Mouse (Mus musculus): ENCODE data around the gene Ucma. TPM values are rescaled to one million over a fixed set of nuclear protein-coding genes. Genes with fewer than 3 reads are reported as not detected.

Gene Ucma
- polyA plus RNA-seq, 2 experiments, result 4.2 to 9.9 TPM

GRCm38 (mm10) chr2:4950986-4951385 is 24.9 kb upstream of the Ucma start:
- Histone ChIP-seq H3K27ac (replicated peaks; ENCODE audit: low read depth, low read length) (no peak overlapping the region), H3K9ac (ENCODE audit: low read depth, low read length, severe bottlenecking) (no peak overlapping the region), H3K4me2 (replicated peaks; ENCODE audit: low read depth, low read length, severe bottlenecking) (no peak overlapping the region), H3K9me3 (ENCODE audit: control insufficient read depth, low read length) (no peaks in the 10 kb centered on the region; the same call in 1 of the 2 replicates), H3K27me3 (ENCODE audit: control insufficient read depth, insufficient read depth, low read length) (no peaks in the 10 kb centered on the region), H3K4me1 (ENCODE audit: control insufficient read depth, insufficient read depth, low read length) (no peaks in the 10 kb centered on the region), H3K36me3 (ENCODE audit: control insufficient read depth, insufficient read depth, low read length) (no peaks in the 10 kb centered on the region), H3K4me3 (replicated peaks; ENCODE audit: low read length) (no peak overlapping the region)
- WGBS, result 88% methylated on average over 2 of the region's 2 CpGs
- TF ChIP-seq POLR2A (IDR thresholded peaks at IDR 0.05; ENCODE audit: borderline replicate concordance, extremely low read depth, insufficient read depth, insufficient read length), result no peak
- no peak for ATAC-seq (ENCODE audit: low FRiP score, low read depth)
- no peak for DNase-seq (ENCODE audit: low spot score)

- no peaks in the 10 kb centered on the region for H3K27me3 ChIP-seq (ENCODE audit: control insufficient read depth, insufficient read depth, low read length)
- no peak for TF ChIP-seq POLR2A (IDR thresholded peaks at IDR 0.05; ENCODE audit: borderline replicate concordance, extremely low read depth, insufficient read depth, insufficient read length)
- H3K9ac ChIP-seq (ENCODE audit: low read depth, low read length, severe bottlenecking), result no peak overlapping the region
- no peaks in the 10 kb centered on the region for H3K36me3 ChIP-seq (ENCODE audit: control insufficient read depth, insufficient read depth, low read length)
- WGBS, result 62% methylated on average over 6 of the region's 6 CpGs
- no peak overlapping the region for H3K27ac ChIP-seq (replicated peaks; ENCODE audit: low read depth, low read length)
- H3K9me3 ChIP-seq (ENCODE audit: control insufficient read depth, low read length), result no peaks in the 10 kb centered on the region; the same call in 1 of the 2 replicates
- no peak overlapping the region for H3K4me3 ChIP-seq (replicated peaks; ENCODE audit: low read length)
- ATAC-seq (ENCODE audit: low FRiP score, low read depth) (no peak), DNase-seq (ENCODE audit: low spot score) (no peak)
- no peaks in the 10 kb centered on the region for H3K4me1 ChIP-seq (ENCODE audit: control insufficient read depth, insufficient read depth, low read length)
- H3K4me2 ChIP-seq (replicated peaks; ENCODE audit: low read depth, low read length, severe bottlenecking), result no peak overlapping the region
These were observed 21.6 kb upstream of the Ucma start for GRCm38 (mm10) chr2:4954216-4954760.

DNA sequence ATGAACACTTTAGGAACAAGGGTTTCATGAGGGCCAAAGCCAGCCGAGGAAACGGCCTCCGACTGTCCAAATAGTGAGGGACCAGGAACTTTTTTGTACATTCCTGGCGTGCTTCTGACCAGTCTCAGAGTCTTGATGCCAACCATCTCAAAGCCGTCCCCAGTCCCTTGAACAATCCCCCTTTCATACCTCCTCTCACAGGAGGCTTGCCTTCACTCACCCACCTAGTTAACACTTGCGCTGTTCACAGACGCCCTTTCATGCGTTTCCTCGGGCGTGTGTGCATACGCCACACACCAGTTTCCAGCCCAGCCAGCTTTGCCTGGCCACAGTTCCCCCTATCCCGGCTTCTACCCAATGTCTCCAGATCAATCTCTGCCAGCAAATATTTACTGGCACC is 17.9 kb upstream of the Ucma start:
- H3K36me3 ChIP-seq (ENCODE audit: control insufficient read depth, insufficient read depth, low read length), result no peaks in the 10 kb centered on the region
- H3K27me3 ChIP-seq (ENCODE audit: control insufficient read depth, insufficient read depth, low read length), result no peaks in the 10 kb centered on the region
- peak overlapping the region; percentile 74 for H3K27ac ChIP-seq (replicated peaks; ENCODE audit: low read depth, low read length)
- H3K9ac ChIP-seq (ENCODE audit: low read depth, low read length, severe bottlenecking), result no peak overlapping the region
- TF ChIP-seq POLR2A (IDR thresholded peaks at IDR 0.05; ENCODE audit: borderline replicate concordance, extremely low read depth, insufficient read depth, insufficient read length), result no peak
- H3K9me3 ChIP-seq (ENCODE audit: control insufficient read depth, low read length), result no peaks in the 10 kb centered on the region
- DNase-seq (ENCODE audit: low spot score) (no peak), ATAC-seq (ENCODE audit: low FRiP score, low read depth) (peak; percentile 79)
- WGBS, result 75% methylated on average over 12 of the region's 12 CpGs
- H3K4me3 ChIP-seq (replicated peaks; ENCODE audit: low read length), result no peak overlapping the region
- no peaks in the 10 kb centered on the region for H3K4me1 ChIP-seq (ENCODE audit: control insufficient read depth, insufficient read depth, low read length)
- H3K4me2 ChIP-seq (replicated peaks; ENCODE audit: low read depth, low read length, severe bottlenecking), result no peak overlapping the region

- Histone ChIP-seq H3K4me3 (replicated peaks; ENCODE audit: low read length) (no peak overlapping the region), H3K9ac (ENCODE audit: low read depth, low read length, severe bottlenecking) (no peak overlapping the region), H3K27ac (replicated peaks; ENCODE audit: low read depth, low read length) (no peak overlapping the region), H3K27me3 (ENCODE audit: control insufficient read depth, insufficient read depth, low read length) (no peaks in the 10 kb centered on the region), H3K36me3 (ENCODE audit: control insufficient read depth, insufficient read depth, low read length) (no peaks in the 10 kb centered on the region), H3K9me3 (ENCODE audit: control insufficient read depth, low read length) (no peaks in the 10 kb centered on the region), H3K4me2 (replicated peaks; ENCODE audit: low read depth, low read length, severe bottlenecking) (no peak overlapping the region), H3K4me1 (ENCODE audit: control insufficient read depth, insufficient read depth, low read length) (no peaks in the 10 kb centered on the region)
- DNase-seq (ENCODE audit: low spot score) (no peak), ATAC-seq (ENCODE audit: low FRiP score, low read depth) (no peak)
- TF ChIP-seq POLR2A (IDR thresholded peaks at IDR 0.05; ENCODE audit: borderline replicate concordance, extremely low read depth, insufficient read depth, insufficient read length), result no peak
- WGBS, result 94% methylated on average over 2 of the region's 2 CpGs
These were observed 8.1 kb upstream of the Ucma start for GRCm38 (mm10) chr2:4967806-4968205.

DNA sequence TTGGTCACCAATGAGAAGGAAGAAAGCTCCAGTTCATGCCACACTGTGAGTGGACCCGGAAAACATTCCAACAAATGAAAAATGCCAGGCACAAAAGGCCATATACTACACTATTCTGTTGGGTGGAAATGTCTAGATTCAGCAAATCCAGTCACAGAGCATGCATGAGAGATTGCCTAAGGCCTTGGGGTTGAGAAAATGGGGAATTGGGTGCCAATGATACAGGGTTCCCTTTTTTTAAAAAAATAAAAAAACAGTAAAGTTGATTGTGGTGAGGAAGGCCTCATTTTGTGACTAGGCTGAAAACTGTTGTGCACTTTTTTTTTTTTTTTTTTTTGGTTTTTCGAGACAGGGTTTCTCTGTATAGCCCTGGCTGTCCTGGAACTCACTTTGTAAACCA is 6.8 kb upstream of the Ucma start:
- ATAC-seq (ENCODE audit: low FRiP score, low read depth), result no peak
- no peak for TF ChIP-seq POLR2A (IDR thresholded peaks at IDR 0.05; ENCODE audit: borderline replicate concordance, extremely low read depth, insufficient read depth, insufficient read length)
- Histone ChIP-seq H3K4me3 (replicated peaks; ENCODE audit: low read length) (no peak overlapping the region), H3K9ac (ENCODE audit: low read depth, low read length, severe bottlenecking) (no peak overlapping the region), H3K36me3 (ENCODE audit: control insufficient read depth, insufficient read depth, low read length) (no peaks in the 10 kb centered on the region), H3K27ac (replicated peaks; ENCODE audit: low read depth, low read length) (no peak overlapping the region), H3K4me1 (ENCODE audit: control insufficient read depth, insufficient read depth, low read length) (no peaks in the 10 kb centered on the region), H3K27me3 (ENCODE audit: control insufficient read depth, insufficient read depth, low read length) (no peaks in the 10 kb centered on the region), H3K4me2 (replicated peaks; ENCODE audit: low read depth, low read length, severe bottlenecking) (no peak overlapping the region), H3K9me3 (ENCODE audit: control insufficient read depth, low read length) (no peaks in the 10 kb centered on the region)
- WGBS, result 86% methylated on average over 1 of the region's 2 CpGs
- no peak for DNase-seq (ENCODE audit: low spot score)

DNA sequence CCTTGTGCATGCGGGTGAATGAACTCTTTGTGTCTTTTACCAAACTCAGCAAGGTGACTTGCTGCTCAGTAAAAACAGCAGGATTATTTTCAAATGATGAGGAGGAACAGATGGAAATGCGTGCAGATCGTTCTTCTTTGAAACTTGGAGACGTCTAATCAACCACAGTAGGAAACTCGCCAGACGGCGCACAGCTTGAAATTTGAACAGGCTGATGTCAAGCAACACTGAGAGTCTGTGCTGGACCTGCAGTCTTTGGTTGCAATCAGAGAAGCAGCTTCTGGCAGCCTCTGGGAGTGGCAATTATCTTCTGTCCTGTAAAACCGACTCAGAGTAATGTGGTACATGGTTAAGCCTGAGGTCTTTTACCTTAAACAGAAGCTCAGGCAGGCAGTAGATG is 2.2 kb downstream of the Ucma start:
- 9% methylated on average over 8 of the region's 8 CpGs for WGBS
- peaks cover 16% of the 10 kb centered on the region for H3K4me1 ChIP-seq (ENCODE audit: control insufficient read depth, insufficient read depth, low read length)
- DNase-seq (ENCODE audit: low spot score) (peak; percentile 27), ATAC-seq (ENCODE audit: low FRiP score, low read depth) (no peak)
- 0 out of 2 replicates have a peak overlapping the region, but pooled peaks have one; percentile 14 for H3K27ac ChIP-seq (replicated peaks; ENCODE audit: low read depth, low read length)
- no peaks in the 10 kb centered on the region for H3K9me3 ChIP-seq (ENCODE audit: control insufficient read depth, low read length)
- H3K4me3 ChIP-seq (replicated peaks; ENCODE audit: low read length), result no peak overlapping the region
- H3K27me3 ChIP-seq (ENCODE audit: control insufficient read depth, insufficient read depth, low read length), result no peaks in the 10 kb centered on the region
- no peak overlapping the region for H3K4me2 ChIP-seq (replicated peaks; ENCODE audit: low read depth, low read length, severe bottlenecking)
- no peaks in the 10 kb centered on the region for H3K36me3 ChIP-seq (ENCODE audit: control insufficient read depth, insufficient read depth, low read length)
- no peak overlapping the region for H3K9ac ChIP-seq (ENCODE audit: low read depth, low read length, severe bottlenecking)
- no peak for TF ChIP-seq POLR2A (IDR thresholded peaks at IDR 0.05; ENCODE audit: borderline replicate concordance, extremely low read depth, insufficient read depth, insufficient read length)
